Mouse (Mus musculus) megakaryocyte, embryonic 14.5 days (primary cell): Measurements from ENCODE around the gene Fktn.

ENCODE experiments used
- FLI1 ChIP-seq: IDR thresholded peaks from 2 replicates; pipeline ENCODE4 v1.6.1; 2012; ENCODE audit warnings: low read length, inconsistent platforms, mixed read lengths
- GATA1 ChIP-seq: IDR thresholded peaks from 3 replicates; pipeline ENCODE4 v1.6.1; 2012; ENCODE audit warnings: mixed read lengths, low read length, inconsistent platforms, borderline replicate concordance

DNA sequence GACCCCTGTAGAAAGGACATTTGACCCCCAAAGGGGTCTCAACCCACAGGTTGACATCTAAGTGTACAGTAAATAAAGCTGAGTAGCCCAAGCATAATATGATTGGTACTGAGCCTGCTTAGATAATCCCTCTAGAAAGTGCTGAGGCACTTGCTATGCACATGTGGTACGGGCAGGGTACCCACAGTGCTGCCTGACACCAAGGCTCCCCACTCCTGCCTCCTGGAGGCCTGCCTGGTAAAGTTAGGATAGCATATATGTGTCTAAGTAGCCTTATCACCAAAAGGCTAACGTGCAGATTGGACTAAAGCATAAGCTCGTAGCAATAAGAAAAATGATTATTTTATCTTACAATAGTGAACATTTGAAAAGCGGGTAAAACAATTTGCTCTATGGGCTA, 24.8 kb upstream of the Fktn start:
- TF ChIP-seq GATA1: no peak
- TF ChIP-seq FLI1: no peak
